Mouse (Mus musculus): ENCODE measurements at regions not wholly inside any gene's neighbourhood (a gene's known extent, or its start where the extent isn't known, plus 50 kb on each side); places are given as distances from the start of the nearest gene placed in this dataset.

- no peak for DNase-seq
These were observed 117.0 kb upstream of the Id2 start for GRCm38 (mm10) chr12:25213782-25214478.

- no peak for DNase-seq
These were observed 114.4 kb upstream of the Id2 start for GRCm38 (mm10) chr12:25211331-25211730.

- no peak for DNase-seq
These were observed 113.7 kb upstream of the Id2 start for GRCm38 (mm10) chr12:25210597-25210996.

GRCm38 (mm10) chr12:25209333-25209728, 112.4 kb upstream of the Id2 start:
- no peak for DNase-seq

GRCm38 (mm10) chr12:25208670-25209332, 111.9 kb upstream of the Id2 start:
- DNase-seq = no peak

- DNase-seq = no peak
These were observed 106.6 kb upstream of the Id2 start for GRCm38 (mm10) chr12:25203371-25204067.

- no peak for DNase-seq
These were observed 103.2 kb upstream of the Id2 start for GRCm38 (mm10) chr12:25200161-25200560.

- no peak for DNase-seq
These were observed 100.8 kb upstream of the Id2 start for GRCm38 (mm10) chr12:25197757-25198156.

GRCm38 (mm10) chr12:25196022-25196421, 99.1 kb upstream of the Id2 start:
- DNase-seq = no peak

GRCm38 (mm10) chr12:25192216-25192615, 95.3 kb upstream of the Id2 start:
- DNase-seq = no peak

- DNase-seq = no peak
These were observed 93.4 kb upstream of the Id2 start for GRCm38 (mm10) chr12:25190360-25190759.

- no peak for DNase-seq
These were observed 92.3 kb upstream of the Id2 start for GRCm38 (mm10) chr12:25189174-25189761.

- no peak for DNase-seq
These were observed 91.6 kb upstream of the Id2 start for GRCm38 (mm10) chr12:25188556-25188955.

GRCm38 (mm10) chr12:25187216-25187615, 90.3 kb upstream of the Id2 start:
- DNase-seq = no peak

- DNase-seq = no peak
These were observed 85.7 kb upstream of the Id2 start for GRCm38 (mm10) chr12:25182680-25183079.

GRCm38 (mm10) chr12:25181317-25181716, 84.4 kb upstream of the Id2 start:
- DNase-seq = no peak

GRCm38 (mm10) chr12:25180861-25181260, 83.9 kb upstream of the Id2 start:
- no peak for DNase-seq

GRCm38 (mm10) chr12:25180289-25180688, 83.3 kb upstream of the Id2 start:
- DNase-seq = no peak

GRCm38 (mm10) chr12:25178491-25179115, 81.7 kb upstream of the Id2 start:
- DNase-seq = no peak

GRCm38 (mm10) chr12:25177827-25178226, 80.9 kb upstream of the Id2 start:
- no peak for DNase-seq

GRCm38 (mm10) chr12:25176565-25176964, 79.6 kb upstream of the Id2 start:
- no peak for DNase-seq

GRCm38 (mm10) chr12:25173064-25173463, 76.1 kb upstream of the Id2 start:
- DNase-seq = no peak

GRCm38 (mm10) chr12:25172450-25172849, 75.5 kb upstream of the Id2 start:
- no peak for DNase-seq

Measured in cerebellum, adult 9-10 months (tissue).